Mouse (Mus musculus) left cerebral cortex, postnatal 10 days (tissue): Measurements from ENCODE around the gene Gng7. TPM values are rescaled to one million over a fixed set of nuclear protein-coding genes. Genes with fewer than 3 reads are reported as not detected.

Experiments used
- DNase-seq, 2 experiments: peaks; one replicate each; pipeline ENCODE4 v3.0.0; 2021 to 2022; ENCODE audit warnings: low spot score in 2 of 2, mixed read lengths in 1 of 2; ENCODE audit errors: extremely low spot score in 1 of 2
- intact Hi-C: fragments of 180-260 bp; cut with DNase I; formaldehyde crosslinking; loops from one replicate; pipeline ENCODE4 v1.15.1; 2025
- total RNA-seq, 2 experiments: library from RNA; stranded (reverse); gene quantifications; 2 replicates each; pipeline ENCODE4 v1.2.3; 2021

Gene Gng7
- total RNA-seq, 2 experiments from 2014 or later = 127 to 166 TPM

DNA sequence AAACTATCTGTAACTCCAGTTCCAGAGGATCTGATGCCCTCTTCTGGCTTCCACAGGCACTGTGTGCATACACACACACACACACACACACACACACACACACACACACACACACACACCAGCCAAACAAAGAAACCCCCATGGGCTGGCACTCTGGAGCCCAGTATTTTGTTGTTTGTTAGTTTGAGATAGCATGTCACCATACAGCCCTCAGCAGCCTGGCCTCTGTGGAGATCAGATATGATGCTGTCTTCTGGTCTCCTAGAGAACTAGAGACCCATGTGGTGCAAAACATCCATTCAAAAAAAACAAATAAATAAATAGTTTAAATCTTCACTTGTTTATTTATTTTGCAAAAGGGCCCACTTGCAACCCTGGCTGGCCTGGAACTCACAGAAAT lies 13.5 kb upstream of the Gng7 start:
- intact Hi-C loops = no loop called here
- no peak for DNase-seq

GRCm38 (mm10) chr10:81027331-81027730 lies 12.6 kb upstream of the Gng7 start:
- intact Hi-C loops = no loop called here
- no peak for DNase-seq

- DNase-seq = no peak
- intact Hi-C loops = no loop called here
These were observed 12.1 kb upstream of the Gng7 start for GRCm38 (mm10) chr10:81026857-81027256.

DNA sequence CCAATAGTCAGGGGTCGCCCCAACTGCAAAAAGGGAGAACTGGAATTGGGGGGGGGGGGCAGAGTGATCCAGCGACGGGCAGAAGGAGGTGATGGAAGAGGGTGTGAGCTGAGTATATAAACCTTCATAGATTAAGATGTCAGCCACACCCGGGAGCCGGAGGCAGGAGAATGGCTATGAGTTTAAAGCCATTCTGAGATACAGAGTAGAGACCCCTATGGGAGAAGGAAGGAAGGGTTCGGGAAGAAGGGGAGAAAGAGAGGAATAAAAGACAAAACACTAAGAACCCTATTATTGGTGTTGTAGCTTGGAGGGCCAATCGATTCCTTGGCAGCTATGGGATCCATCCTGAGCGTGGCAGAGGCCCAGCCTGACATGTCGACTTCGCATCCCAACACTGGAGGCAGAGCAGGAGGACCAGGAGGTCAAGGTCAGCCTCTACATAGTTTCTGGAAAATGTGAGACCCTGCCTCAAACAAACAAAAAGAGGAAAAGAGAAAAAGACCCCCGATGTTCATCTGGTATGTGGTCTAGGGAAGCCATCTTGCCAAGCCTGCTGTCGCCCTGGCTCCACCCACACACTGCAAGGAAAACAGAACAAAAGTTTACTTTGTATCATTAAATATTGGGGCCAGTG lies 11.0 kb upstream of the Gng7 start, which contains the start of gene Diras1:
Gene Diras1, minus strand, starts transcription at position 24 of the 637 bp plus-strand sequence.
- no peak for DNase-seq

GRCm38 (mm10) chr10:81025047-81025621 lies 10.4 kb upstream of the Gng7 start:
- intact Hi-C loops = no loop called here
- no peak for DNase-seq

More for the DNA sequence above, 11.0 kb upstream of the Gng7 start, which contains the start of gene Diras1:
- intact Hi-C loops = no loop called here

GRCm38 (mm10) chr10:81024346-81024937 lies 9.7 kb upstream of the Gng7 start:
- no peak for DNase-seq
- intact Hi-C loops = no loop called here

DNA sequence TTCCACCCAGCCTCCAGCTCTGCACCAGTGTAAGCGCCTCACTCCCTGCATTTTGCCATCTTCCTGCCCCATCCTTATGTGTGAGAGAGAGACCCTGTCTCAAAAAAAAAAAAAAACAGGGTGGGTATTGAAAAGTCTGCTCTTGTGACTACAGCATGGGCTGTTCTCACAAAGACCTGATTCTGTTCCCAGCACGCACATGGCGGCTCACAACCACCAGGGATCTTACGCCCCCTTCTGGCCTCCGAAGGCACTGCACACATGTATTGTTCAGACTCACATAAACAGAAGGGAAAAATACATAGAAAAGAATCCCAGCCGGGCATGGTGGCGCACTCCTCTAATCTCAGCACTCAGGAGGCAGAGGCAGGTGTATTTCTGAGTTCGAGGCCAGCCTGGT lies 8.0 kb upstream of the Gng7 start:
- intact Hi-C loops = no loop called here
- DNase-seq = no peak

DNA sequence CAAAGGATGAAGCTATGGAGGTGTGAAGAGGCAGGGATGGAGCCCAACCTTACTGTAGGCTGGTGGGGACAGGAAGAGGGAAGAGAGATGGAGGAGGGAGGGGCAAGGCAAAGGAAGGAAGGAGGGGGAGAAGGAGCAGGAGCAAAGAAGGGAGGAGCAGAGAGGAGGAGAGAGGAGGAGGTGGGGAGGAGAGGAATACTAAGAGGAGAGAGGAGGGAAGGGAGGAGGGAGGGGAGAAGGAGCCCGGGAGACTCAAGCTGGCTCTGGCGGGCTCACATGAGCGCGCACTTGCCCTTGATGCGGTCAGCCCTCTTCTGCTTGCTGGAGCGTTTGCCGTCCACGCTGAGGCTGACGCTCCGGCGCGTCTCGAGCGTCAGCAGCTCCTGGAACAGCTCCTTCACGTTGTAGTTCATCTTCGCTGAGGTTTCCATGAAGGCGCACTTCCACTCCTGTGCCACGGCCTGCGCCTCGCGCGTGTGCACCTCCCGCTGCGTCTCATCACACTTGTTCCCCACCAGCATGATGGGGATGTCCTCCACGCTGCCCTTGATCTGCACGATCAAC lies 6.9 kb upstream of the Gng7 start:
- intact Hi-C loops = no loop called here
- DNase-seq = no peak

- DNase-seq = no peak
- intact Hi-C loops = no loop called here
These were observed 5.5 kb upstream of the Gng7 start for GRCm38 (mm10) chr10:81020207-81020606.

- intact Hi-C loops = no loop called here
- no peak for DNase-seq
These were observed 4.9 kb upstream of the Gng7 start for GRCm38 (mm10) chr10:81019687-81020086.

DNA sequence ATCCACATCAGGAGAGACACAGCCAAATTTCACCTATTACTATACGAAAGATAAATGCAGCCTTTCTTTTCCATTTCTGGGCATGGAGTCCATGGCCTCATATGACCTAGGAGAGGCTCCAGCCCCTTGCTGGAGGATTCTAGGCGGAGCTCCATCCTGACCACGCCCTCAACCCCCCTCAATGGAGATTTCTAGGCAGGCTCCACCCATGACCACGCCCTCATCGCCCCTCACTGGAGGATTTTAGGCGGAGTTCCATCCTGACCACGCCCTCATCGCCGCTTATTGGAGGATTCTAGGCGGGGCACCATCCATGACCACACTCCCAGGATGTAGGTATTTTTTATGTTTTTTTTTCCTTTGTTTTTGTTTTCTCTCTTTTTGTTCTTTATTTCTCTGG lies 3.6 kb upstream of the Gng7 start:
- intact Hi-C loops = no loop called here
- peak; percentile 66 to 85 for DNase-seq

DNA sequence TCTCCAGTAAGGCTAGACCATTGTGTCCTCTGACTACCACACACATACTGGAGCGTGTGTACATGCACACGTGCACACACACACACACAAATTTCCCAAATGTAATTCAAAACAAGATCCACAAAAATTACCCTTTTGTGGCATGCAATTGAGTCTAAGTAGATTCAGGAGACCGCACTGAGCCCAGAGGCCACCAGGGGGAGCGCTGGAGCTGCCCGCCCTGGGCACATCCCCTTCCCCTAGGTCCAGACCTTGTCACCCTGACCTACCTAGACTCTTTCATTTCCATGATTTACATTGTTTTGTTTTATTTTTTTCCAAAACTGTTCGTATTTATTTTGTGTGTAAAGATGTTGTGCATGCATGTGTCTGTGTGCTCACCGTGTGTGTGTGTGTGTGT lies 1.9 kb upstream of the Gng7 start:
- no peak for DNase-seq
- intact Hi-C loops = no loop called here

DNA sequence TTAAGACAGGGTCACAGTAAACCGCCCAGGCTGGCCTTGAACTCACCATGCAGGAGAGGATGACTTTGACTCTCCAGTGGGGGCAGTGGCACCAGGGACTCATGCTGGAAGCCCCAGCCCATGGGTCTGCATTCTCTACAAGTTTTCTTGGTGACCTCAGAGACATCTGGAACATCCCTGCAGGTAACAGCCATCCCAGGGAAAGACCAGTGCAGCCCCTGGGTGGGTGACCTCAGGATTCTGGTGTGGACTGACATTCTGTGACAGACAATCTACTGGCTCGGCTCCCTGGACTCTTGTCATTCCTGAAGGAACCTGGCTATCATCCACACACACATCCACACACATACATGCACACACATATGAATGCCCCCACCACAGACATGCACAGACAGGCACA lies 921 bp upstream of the Gng7 start:
- intact Hi-C loops = no loop called here

GRCm38 (mm10) chr10:81010851-81011250 lies 3.9 kb downstream of the Gng7 start:
- intact Hi-C loops = no loop called here
- peak in 1 of 2 experiments; percentile 82 for DNase-seq

More for the DNA sequence above, 921 bp upstream of the Gng7 start:
- DNase-seq = no peak

DNA sequence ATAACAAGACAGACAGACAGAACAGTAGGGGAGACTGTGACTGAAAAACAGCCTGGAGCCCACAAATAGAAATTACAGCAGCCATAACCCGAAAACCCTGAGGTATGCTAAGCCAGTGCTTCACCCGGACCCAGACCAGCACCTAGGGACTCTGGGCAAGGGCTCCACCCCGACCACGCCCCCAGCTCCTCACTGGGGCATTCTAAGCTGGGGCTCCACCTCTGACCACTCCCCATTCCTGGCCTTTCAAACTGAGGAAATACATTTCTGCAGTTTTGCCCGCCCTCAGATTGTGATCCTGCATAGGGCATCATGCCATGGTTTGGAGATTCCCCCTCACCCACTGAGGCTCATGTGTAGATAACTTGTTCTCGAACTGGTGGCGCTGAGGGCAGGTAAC lies 7.5 kb downstream of the Gng7 start:
- intact Hi-C loops = no loop called here
- DNase-seq = peak in 1 of 2 experiments; percentile 71

GRCm38 (mm10) chr10:81006005-81006677 lies 8.6 kb downstream of the Gng7 start:
- intact Hi-C loops = no loop called here
- DNase-seq = peak in 1 of 2 experiments; percentile 34

DNA sequence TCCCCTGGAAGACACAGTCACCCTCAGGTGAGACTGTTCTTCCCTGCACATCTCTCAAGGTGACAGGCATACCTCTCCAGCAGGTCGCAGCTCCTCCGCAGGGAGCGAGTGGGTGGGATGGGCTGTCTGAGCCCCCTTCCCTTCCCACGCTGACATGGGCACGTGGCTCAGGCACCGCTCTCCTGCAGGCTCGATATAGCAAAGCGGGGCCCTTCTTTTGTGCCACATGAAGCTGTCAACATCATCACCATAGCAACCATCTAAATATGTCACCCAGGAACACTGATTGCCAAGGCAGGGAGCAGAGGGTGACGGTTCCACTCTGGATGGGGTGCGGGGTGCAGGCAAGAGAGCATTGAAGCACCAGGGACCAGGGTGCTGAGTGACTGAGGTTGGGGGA lies 13.6 kb downstream of the Gng7 start:
- intact Hi-C loops = no loop called here
- DNase-seq = peak; percentile 36 to 55

DNA sequence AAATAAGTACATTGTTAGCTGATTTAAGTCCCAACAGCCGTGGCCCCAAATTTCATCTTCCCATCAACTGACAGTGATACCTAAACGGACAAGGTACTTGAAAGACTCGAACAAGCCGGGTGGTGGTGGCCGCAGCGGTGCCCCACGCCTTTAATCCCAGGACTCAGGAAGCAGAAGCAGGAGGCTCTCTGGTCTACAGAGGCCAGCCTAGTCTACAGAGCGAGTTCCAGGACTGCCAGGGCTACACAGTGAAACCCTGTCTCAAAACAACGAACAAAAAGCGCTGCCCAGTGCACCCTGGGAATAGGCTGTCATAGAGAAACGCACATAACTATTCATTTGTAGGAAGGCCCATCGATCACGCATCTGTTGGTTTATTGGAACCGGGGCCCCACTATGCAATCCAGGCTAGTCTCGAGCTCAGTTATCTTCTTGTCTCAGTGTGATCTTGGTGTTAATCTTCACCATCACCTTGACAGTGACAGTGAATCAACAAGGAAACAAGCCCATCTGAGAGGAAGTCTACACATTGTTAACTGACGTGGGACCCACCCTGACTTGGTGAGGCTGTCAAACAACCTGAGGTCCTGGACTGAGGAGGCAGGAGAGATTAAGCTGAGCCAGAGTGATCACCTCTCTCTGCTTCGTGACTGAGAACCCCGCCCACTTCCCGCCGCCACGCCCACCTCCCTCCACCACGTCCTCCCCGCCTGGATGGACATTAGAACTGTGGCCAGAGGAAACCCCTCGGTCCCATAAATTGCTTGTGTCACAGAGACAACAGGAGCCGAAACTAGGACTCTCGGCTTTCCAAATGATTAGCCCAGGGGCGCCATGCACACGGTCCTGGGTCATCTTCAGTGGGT lies 14.3 kb downstream of the Gng7 start:
- intact Hi-C loops = no loop called here
- no peak for DNase-seq
